Mouse (Mus musculus): ENCODE data around the gene Eml6.
"Not testable (repeated sequence)": the region's sequence is repeated elsewhere in the genome, so short reads cannot be mapped to it uniquely, and the experiment has no call there.

Eml6 gene

GRCm38 (mm10) chr11:30025835-30026472, at the start of gene Eml6:
Gene Eml6, minus strand, starts transcription at chr11:30026033.
- peak; percentile 96 for DNase-seq (ENCODE audit: low read depth, low spot score)

- peak; percentile 11 for DNase-seq (ENCODE audit: low read depth, low spot score)
These were observed 31.5 kb upstream of the Eml6 start for GRCm38 (mm10) chr11:30057299-30057698.

GRCm38 (mm10) chr11:30025144-30025543, 689 bp downstream of the Eml6 start:
- DNase-seq (ENCODE audit: low read depth, low spot score) = no peak

- peak; percentile 15 for DNase-seq (ENCODE audit: low read depth, low spot score)
These were observed 1.4 kb downstream of the Eml6 start for GRCm38 (mm10) chr11:30024261-30025071.

GRCm38 (mm10) chr11:29986257-29986656, 39.6 kb downstream of the Eml6 start:
- DNase-seq (ENCODE audit: low read depth, low spot score) = no peak

- no peak for DNase-seq (ENCODE audit: low read depth, low spot score)
These were observed 57.0 kb downstream of the Eml6 start for GRCm38 (mm10) chr11:29968874-29969273.

GRCm38 (mm10) chr11:29959366-29959765, 66.5 kb downstream of the Eml6 start:
- no peak for DNase-seq (ENCODE audit: low read depth, low spot score)

GRCm38 (mm10) chr11:29944661-29945060, 81.2 kb downstream of the Eml6 start:
- no peak for DNase-seq (ENCODE audit: low read depth, low spot score)

- no peak for DNase-seq (ENCODE audit: low read depth, low spot score)
These were observed 101.5 kb downstream of the Eml6 start for GRCm38 (mm10) chr11:29924332-29924731.

- DNase-seq (ENCODE audit: low read depth, low spot score) = no peak
These were observed 102.0 kb downstream of the Eml6 start for GRCm38 (mm10) chr11:29923851-29924250.

GRCm38 (mm10) chr11:29913180-29913579, 112.7 kb downstream of the Eml6 start:
- no peak for DNase-seq (ENCODE audit: low read depth, low spot score)

- DNase-seq (ENCODE audit: low read depth, low spot score) = no peak
These were observed 116.5 kb downstream of the Eml6 start for GRCm38 (mm10) chr11:29909330-29909729.

- DNase-seq (ENCODE audit: low read depth, low spot score) = peak; percentile 40
These were observed 140.7 kb downstream of the Eml6 start for GRCm38 (mm10) chr11:29885160-29885559.

GRCm38 (mm10) chr11:29884355-29884754, 141.5 kb downstream of the Eml6 start:
- no peak for DNase-seq (ENCODE audit: low read depth, low spot score)

GRCm38 (mm10) chr11:29883024-29883423, 142.8 kb downstream of the Eml6 start:
- DNase-seq (ENCODE audit: low read depth, low spot score) = no peak

GRCm38 (mm10) chr11:29879641-29880040, 146.2 kb downstream of the Eml6 start:
- no peak for DNase-seq (ENCODE audit: low read depth, low spot score)

GRCm38 (mm10) chr11:29877981-29878380, 147.9 kb downstream of the Eml6 start:
- no peak for DNase-seq (ENCODE audit: low read depth, low spot score)

- DNase-seq (ENCODE audit: low read depth, low spot score) = no peak
These were observed 148.6 kb downstream of the Eml6 start for GRCm38 (mm10) chr11:29877280-29877679.

GRCm38 (mm10) chr11:29874781-29875180, 151.1 kb downstream of the Eml6 start:
- DNase-seq (ENCODE audit: low read depth, low spot score) = not testable (repeated sequence)

GRCm38 (mm10) chr11:29870174-29870573, 155.7 kb downstream of the Eml6 start:
- no peak for DNase-seq (ENCODE audit: low read depth, low spot score)

GRCm38 (mm10) chr11:29864269-29864668, 161.6 kb downstream of the Eml6 start:
- no peak for DNase-seq (ENCODE audit: low read depth, low spot score)

GRCm38 (mm10) chr11:29861750-29862397, 164.0 kb downstream of the Eml6 start:
- DNase-seq (ENCODE audit: low read depth, low spot score) = peak; percentile 23

All from retina, adult 2 months (tissue).